Mouse (Mus musculus) kidney, postnatal 25 days (tissue): ENCODE data around the gene Fgfr2.
A peak's percentile ranks its signal among the peaks of the same experiment; 100 is the strongest.
"Not testable (repeated sequence)": the region's sequence is repeated elsewhere in the genome, so short reads cannot be mapped to it uniquely, and the experiment has no call there.

Experiments used
- DNase-seq, 2 experiments: peaks; one replicate each; pipeline ENCODE4 v3.0.0; 2021; ENCODE audit warnings: mixed read lengths in 2 of 2

Fgfr2 gene

GRCm38 (mm10) chr7:131057918-131058317, 2065.2 kb downstream of the Fgfr2 start:
- DNase-seq, result not testable (repeated sequence)

- peak in 1 of 2 experiments; percentile 6 for DNase-seq
Observed at GRCm38 (mm10) chr7:131054808-131055370, 2068.3 kb downstream of the Fgfr2 start.

GRCm38 (mm10) chr7:131049829-131050228, 2073.3 kb downstream of the Fgfr2 start:
- not testable (repeated sequence) for DNase-seq

GRCm38 (mm10) chr7:131045258-131045835, 2077.8 kb downstream of the Fgfr2 start:
- peak in 1 of 2 experiments; percentile 25 for DNase-seq

- no peak for DNase-seq
Observed at GRCm38 (mm10) chr7:131042657-131043056, 2080.5 kb downstream of the Fgfr2 start.

GRCm38 (mm10) chr7:131040760-131041159, 2082.4 kb downstream of the Fgfr2 start:
- DNase-seq, result not testable (repeated sequence)

- DNase-seq, result no peak
Observed at GRCm38 (mm10) chr7:131037083-131037482, 2086.1 kb downstream of the Fgfr2 start.

- DNase-seq, result no peak
Observed at GRCm38 (mm10) chr7:131036396-131036795, 2086.8 kb downstream of the Fgfr2 start.

- DNase-seq, result no peak
Observed at GRCm38 (mm10) chr7:131031755-131032154, 2091.4 kb downstream of the Fgfr2 start, which contains the start of gene Dmbt1. Gene Dmbt1, plus strand, starts transcription at chr7:131032053.

GRCm38 (mm10) chr7:131027557-131027956, 2095.6 kb downstream of the Fgfr2 start:
- DNase-seq, result no peak

- DNase-seq, result no peak
Observed at GRCm38 (mm10) chr7:131024807-131025206, 2098.3 kb downstream of the Fgfr2 start.

- no peak for DNase-seq
Observed at GRCm38 (mm10) chr7:131019181-131019580, 2104.0 kb downstream of the Fgfr2 start.

GRCm38 (mm10) chr7:131011901-131012300, 2111.2 kb downstream of the Fgfr2 start:
- peak in 1 of 2 experiments; percentile 4 for DNase-seq

- DNase-seq, result no peak
Observed at GRCm38 (mm10) chr7:131009178-131009577, 2114.0 kb downstream of the Fgfr2 start.

- no peak for DNase-seq
Observed at GRCm38 (mm10) chr7:131007221-131007620, 2115.9 kb downstream of the Fgfr2 start.

- no peak for DNase-seq
Observed at GRCm38 (mm10) chr7:131004071-131004470, 2119.1 kb downstream of the Fgfr2 start.

GRCm38 (mm10) chr7:131001976-131002726, 2121.0 kb downstream of the Fgfr2 start:
- no peak for DNase-seq

GRCm38 (mm10) chr7:130993907-130994306, 2129.2 kb downstream of the Fgfr2 start:
- DNase-seq, result no peak

- no peak for DNase-seq
Observed at GRCm38 (mm10) chr7:130991174-130991789, 2131.9 kb downstream of the Fgfr2 start.

- DNase-seq, result no peak
Observed at GRCm38 (mm10) chr7:130989371-130989770, 2133.8 kb downstream of the Fgfr2 start.

GRCm38 (mm10) chr7:130988146-130988545, 2135.0 kb downstream of the Fgfr2 start:
- no peak for DNase-seq

GRCm38 (mm10) chr7:130985716-130986115, 2137.4 kb downstream of the Fgfr2 start:
- no peak for DNase-seq

GRCm38 (mm10) chr7:130985193-130985592, 2138.0 kb downstream of the Fgfr2 start:
- DNase-seq, result no peak
